Mouse (Mus musculus) spleen, postnatal 4 days (tissue): ENCODE measurements around the gene Ddc.

Experiments
- DNase-seq, 2 experiments: peaks; one replicate each; pipeline ENCODE4 v3.0.0; 2022; ENCODE audit warnings: low spot score in 2 of 2

The Ddc gene

GRCm38 (mm10) chr11:11794626-11795025, 103.3 kb downstream of the Ddc start:
- no peak for DNase-seq

GRCm38 (mm10) chr11:11788521-11788974, 109.4 kb downstream of the Ddc start:
- DNase-seq, result peak; percentile 74 to 90

- DNase-seq, result no peak
Observed at GRCm38 (mm10) chr11:11785457-11785856, 112.5 kb downstream of the Ddc start.

GRCm38 (mm10) chr11:11781728-11782127, 116.2 kb downstream of the Ddc start:
- DNase-seq, result no peak

- no peak for DNase-seq
Observed at GRCm38 (mm10) chr11:11778345-11778744, 119.6 kb downstream of the Ddc start.

GRCm38 (mm10) chr11:11777796-11778195, 120.1 kb downstream of the Ddc start:
- no peak for DNase-seq

- DNase-seq, result no peak
Observed at GRCm38 (mm10) chr11:11777246-11777645, 120.7 kb downstream of the Ddc start.

- peak in 1 of 2 experiments; percentile 47 for DNase-seq
Observed at GRCm38 (mm10) chr11:11776822-11777174, 121.1 kb downstream of the Ddc start.

GRCm38 (mm10) chr11:11776071-11776821, 121.7 kb downstream of the Ddc start:
- no peak for DNase-seq

- DNase-seq, result no peak
Observed at GRCm38 (mm10) chr11:11774893-11775292, 123.1 kb downstream of the Ddc start.

- no peak for DNase-seq
Observed at GRCm38 (mm10) chr11:11774384-11774783, 123.6 kb downstream of the Ddc start.

GRCm38 (mm10) chr11:11772196-11772595, 125.7 kb downstream of the Ddc start:
- no peak for DNase-seq

GRCm38 (mm10) chr11:11770691-11771090, 127.3 kb downstream of the Ddc start:
- no peak for DNase-seq

GRCm38 (mm10) chr11:11769281-11769680, 128.7 kb downstream of the Ddc start:
- DNase-seq, result no peak

GRCm38 (mm10) chr11:11768057-11768456, 129.9 kb downstream of the Ddc start:
- no peak for DNase-seq

- no peak for DNase-seq
Observed at GRCm38 (mm10) chr11:11766736-11767135, 131.2 kb downstream of the Ddc start.

- DNase-seq, result peak in 1 of 2 experiments; percentile 41
Observed at GRCm38 (mm10) chr11:11766105-11766504, 131.8 kb downstream of the Ddc start.

GRCm38 (mm10) chr11:11765414-11765813, 132.5 kb downstream of the Ddc start:
- no peak for DNase-seq
